Mouse (Mus musculus): ENCODE measurements at regions not wholly inside any gene's neighbourhood (a gene's known extent, or its start where the extent isn't known, plus 50 kb on each side); places are given as distances from the start of the nearest gene placed in this dataset.

DNA sequence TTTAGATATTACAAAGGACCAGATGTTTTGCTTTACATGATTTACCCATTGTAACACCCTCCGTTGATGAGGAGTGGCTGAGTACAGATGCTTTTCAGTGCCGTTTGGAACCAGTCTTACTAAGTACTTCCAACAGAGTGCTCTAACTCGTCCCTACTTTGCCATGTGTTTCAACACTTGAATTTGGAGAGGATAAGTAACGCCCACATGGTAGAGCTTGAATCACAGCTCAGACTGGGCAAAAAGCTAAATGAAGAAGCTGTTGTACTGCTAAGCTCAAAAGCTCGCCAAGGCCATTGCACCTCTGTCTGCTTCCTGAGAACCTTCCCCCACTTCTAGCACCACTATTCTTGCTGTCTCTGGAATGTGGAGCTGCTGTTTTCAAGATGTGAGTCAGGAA is 471.1 kb downstream of the Nfib start:
- no peak for DNase-seq (ENCODE audit: low spot score in 2 of 2)

DNA sequence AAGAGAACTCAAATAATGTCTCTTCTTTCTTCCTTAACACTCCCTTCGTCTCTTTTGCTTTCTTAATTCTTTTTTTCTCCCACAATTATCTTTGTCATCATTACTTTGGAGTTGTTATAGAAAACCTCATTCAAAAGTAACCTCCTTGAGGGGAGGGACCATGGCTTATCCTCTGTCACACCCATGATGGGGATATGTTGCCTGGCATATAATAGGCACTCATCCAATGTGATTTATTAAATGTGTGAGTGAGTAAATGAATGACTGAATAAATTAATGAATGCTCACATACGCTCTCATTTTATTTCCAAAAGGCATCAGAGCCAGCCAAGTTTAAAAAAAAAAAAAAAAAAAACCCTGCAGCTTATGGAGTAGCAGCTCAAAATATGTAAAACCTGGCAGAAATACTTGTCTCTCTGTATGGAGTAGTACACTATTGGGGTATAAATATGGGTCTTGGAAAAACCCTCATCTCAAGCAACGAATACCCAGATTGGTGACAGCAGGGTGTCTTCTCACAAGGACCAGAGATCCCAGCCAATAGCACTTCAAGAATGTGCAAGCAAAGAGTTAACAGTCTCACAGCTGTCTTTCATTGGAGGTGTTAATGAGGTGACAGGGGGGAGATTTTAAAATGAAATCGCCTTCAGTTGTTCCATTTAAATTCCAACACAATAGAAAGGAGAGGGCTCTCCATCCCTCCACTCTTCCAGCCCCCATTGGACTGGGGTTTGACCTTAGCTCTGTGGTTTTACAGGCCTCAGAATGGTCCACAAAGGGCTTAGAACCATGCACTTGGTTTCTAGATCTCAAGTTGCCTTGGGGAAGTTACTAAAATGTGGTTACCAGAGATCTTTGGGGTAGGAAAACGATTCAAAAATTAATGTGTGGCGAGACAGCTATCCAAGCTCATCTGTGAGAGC is 479.1 kb downstream of the Nfib start:
- DNase-seq (ENCODE audit: low spot score in 2 of 2) = no peak

DNA sequence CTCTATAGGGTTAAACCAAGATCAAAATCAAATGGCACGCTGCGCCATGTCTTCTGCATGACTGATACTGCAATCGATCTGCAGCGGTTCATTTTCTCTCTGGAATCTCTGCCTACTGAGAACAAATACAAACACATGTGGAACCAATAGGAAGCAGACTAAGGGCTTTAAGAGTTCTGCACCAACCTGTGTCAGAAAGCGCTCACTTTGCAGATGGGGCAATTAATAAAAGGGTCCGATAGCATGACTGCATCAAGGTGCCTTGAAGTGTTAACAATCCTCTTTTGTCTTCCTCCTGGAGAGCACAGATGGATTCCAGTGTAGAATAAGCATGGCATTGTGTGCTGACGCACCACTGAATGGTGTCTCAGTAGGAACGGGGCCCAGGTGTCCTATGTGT is 484.8 kb downstream of the Nfib start:
- no peak for DNase-seq (ENCODE audit: low spot score in 2 of 2)

DNA sequence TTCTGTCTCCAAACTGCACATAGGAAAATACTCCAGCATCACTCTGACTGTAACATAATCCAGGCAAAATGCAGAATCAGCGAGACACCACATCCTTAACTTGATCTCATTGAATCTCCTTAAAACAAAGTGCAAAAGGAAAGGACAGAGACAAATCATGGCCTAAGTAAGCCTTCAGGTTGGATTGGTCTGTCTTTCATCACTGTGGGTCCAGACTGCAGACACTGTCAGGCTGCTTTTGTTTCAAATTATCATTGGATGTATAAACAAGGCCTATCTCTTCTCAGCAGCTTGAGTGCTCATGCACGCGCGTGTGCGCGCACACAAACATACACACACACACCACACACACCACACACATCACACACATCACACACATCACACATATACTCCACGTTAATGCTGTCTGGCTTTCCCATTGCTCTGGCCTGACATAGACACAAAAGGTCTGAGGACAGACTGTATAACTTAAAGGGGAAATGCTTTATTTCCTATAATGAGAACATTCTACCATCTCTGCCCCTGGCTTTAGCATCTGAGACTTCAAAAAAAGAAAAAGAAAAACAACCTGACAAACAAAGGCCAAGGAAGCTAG is 485.3 kb downstream of the Nfib start:
- no peak for DNase-seq (ENCODE audit: low spot score in 2 of 2)

DNA sequence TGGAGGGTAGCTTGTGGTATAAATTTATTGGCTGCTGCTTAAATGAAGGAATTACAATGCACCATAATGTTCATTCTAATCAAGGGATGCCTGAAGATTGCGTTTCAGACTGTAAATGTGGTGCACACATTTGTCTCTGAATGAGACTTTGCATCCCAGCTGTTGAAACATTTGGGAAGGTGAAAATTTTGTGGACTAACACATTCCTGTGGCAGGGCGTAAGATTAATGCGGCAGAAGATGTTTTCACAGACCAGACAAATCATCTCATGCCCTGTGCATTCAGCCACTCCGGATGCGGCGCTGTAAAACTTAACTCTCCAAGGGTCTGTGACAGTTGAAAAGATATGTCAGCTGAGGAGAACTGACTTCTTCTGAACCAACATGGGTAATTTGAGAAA is 486.9 kb downstream of the Nfib start:
- no peak for DNase-seq (ENCODE audit: low spot score in 2 of 2)

DNA sequence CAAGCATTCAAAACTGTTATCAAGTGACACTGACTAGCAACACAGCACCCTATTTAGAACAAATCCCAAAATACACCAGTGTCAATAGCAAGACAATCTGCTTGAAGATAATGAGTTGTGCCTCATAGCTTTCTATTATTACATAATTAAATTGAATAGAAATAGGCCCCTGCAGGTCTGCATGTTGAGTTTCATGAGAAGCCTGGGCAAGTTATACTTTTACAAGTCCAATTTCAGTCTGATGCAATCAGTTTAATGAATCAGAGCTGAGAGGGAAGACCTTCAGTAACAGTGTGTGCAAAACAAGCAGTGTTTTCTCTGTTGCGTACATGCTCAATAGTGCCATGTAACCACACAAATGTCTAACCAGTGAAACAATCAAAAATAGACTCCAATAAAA is 498.5 kb downstream of the Nfib start:
- no peak for DNase-seq (ENCODE audit: low spot score in 2 of 2)

DNA sequence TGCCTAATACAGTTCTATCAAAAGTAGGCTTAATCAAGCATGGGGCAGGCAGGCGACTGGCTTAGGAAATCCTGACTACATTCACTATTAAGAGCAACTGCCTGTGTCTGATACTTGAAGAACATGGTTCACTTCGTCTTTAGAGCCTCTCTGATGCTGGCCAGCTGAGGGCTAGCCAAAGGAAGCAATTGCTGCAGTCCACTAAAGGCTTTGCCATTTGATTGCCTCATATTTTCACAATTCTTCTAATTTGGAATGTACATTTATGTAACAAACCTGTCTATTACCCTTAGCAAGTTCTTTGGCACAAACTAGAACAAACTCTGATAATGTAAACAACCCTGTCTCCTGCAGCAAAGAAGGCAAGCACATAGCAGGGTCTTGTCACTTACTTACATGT is 505.2 kb downstream of the Nfib start:
- DNase-seq (ENCODE audit: low spot score in 2 of 2) = no peak

DNA sequence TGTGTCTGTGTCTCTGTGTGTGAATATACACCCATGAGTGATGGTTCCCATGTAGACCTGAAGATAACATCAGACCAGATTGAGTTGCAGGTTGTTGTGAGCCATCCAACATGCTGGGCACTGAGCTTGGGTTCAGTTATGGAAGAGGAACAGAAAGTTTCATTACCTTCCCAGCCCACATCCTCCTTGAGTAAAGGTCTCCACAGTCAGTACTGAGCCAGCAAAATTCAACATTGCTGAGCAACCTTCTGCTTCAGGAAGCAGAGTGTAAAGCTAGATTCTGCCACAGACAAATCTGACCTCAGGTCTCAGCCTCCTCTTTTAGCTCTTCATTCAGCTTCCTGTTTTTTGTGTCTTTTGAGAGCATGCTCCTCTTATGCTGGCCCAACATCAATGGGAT is 506.4 kb downstream of the Nfib start:
- no peak for DNase-seq (ENCODE audit: low spot score in 2 of 2)

DNA sequence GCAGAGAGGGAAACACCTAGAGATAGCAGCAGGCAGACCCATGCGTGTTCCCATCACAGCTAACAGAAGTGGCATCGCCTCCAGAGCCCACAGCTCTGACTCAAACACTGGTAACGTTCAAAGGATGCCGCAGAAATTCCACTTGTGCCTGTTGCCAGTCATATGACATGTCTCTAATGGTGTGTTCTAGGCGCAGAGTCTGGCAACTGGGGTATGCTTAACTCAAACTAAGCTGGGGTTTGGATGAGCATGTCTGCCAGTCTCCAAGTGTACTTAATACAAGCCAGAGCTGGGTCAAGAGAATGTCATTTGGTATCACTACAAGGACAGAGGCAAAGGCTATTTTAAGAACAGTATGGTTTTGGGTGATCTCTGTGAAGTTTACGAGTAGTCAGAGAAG is 507.9 kb downstream of the Nfib start:
- no peak for DNase-seq (ENCODE audit: low spot score in 2 of 2)

DNA sequence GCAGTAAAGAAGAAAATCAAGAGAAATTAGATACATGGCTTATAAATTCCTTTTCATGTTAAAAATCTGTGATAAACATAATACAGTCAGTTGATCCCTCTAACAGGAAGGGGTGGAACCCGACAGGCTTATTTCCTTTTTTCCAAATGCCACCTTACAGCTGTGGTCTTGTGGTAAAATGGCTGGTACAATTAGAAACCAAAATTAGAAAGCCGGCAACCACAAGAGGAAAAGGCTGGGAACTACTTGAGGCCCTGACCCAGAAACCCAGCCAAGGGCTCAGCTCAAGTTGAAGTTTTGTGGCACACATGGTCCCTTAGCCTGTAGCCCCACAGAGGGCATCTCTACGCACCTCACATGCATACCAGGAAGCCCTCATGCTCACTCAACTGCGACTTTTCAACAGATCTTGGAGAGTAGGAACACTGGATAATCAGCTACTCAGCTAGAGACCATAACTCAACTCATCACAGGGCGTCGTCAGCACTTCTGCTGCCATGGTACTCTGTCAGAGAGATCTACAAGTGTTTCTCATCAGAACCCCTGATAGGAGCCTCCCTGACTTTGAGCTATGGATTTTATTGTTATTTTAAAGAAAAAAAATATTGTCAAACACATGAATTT is 509.4 kb downstream of the Nfib start:
- no peak for DNase-seq (ENCODE audit: low spot score in 2 of 2)

DNA sequence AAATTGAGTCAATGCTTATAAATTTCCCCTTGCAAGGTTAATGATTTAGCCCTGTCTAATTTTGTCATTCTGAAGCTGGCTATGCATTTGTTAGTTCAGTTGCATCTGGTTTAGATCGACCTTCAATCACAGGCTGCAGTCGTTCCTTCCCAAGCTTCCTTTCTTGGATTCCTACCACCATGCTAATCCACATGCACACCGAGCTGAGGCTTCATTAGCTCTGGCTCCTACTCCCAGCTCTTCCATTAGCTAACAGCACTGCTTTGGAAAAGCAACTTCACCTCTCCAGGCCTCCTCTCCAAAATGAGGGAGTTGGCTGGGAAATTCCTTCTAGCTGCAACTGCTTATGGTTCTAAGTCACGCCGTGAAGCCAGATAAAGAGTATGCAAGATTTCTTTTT is 511.6 kb downstream of the Nfib start:
- DNase-seq (ENCODE audit: low spot score in 2 of 2) = no peak

DNA sequence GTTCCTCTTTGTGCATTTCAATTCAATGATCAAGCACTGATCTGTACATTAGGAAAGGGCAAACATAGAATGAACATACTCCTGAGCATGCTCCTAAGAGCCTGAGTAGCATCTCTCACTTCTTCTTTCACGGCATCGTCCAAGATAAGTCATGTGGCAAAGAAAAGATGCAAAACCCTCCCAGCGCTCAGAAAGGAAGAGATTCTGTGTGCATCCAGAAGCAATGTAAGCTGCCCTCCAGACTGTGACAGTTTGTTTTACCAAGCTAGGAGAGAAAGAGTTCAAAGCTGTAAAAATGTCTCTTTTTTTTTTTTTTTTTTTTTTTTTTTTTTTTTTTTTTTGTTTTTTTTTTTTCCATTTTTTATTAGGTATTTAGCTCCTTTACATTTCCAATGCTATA is 518.7 kb downstream of the Nfib start:
- DNase-seq (ENCODE audit: low spot score in 2 of 2) = no peak

DNA sequence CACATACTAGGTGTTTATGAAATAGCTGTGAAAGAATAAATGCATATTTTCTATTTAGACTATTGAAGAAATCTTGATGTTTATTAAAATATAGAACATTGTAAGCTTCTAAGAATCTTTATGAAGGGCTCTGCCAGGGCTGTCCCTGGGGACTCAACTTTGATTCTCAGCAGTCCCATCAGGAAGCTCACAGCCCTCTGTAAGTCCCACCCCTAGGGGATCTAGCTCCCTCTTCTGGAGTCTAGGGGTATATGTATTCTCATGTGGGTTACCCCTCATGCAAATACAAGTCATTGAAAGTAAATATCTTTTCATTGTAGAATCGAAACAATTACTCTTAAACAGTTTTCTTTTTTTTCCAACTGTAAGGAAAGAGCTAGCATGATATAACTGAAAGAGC is 521.6 kb downstream of the Nfib start:
- no peak for DNase-seq (ENCODE audit: low spot score in 2 of 2)

DNA sequence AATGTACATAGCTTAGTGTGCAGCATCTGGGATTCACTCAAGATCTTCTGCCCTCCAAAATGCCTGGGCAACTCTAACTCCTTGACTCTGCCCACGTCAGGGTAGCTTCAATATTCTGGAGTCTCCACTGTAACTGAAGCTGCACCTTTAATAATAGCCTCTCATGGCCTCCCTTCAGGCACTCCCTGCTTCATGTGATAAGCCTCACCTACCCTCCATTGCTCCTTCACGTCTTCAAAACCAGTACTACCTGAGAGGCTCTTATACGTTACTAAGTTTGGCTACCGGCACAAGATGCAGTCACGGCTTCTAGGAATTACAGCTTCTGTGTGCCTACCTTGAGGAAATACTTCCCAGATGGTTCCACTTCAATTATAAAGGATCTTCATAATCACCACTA is 527.4 kb downstream of the Nfib start:
- no peak for DNase-seq (ENCODE audit: low spot score in 2 of 2)

DNA sequence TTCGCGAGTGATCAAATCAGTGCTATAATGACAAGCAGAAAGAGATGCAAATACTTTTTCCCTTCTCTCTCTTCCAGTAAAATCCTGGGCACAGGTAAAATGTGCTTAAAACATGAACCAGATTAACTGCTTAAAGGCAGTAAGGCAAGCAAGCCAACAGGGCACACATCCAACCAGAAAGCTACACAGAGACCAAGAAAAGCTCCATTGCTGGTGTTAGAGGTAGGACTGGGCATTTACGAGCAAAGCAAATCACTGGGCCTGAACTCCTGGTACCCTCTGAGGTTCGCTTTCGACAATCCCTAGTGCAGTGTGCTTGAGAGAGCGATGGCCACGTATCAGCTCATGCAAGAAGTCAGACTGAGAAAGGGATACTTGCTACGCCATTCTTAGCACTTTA is 528.8 kb downstream of the Nfib start:
- DNase-seq (ENCODE audit: low spot score in 2 of 2) = no peak

DNA sequence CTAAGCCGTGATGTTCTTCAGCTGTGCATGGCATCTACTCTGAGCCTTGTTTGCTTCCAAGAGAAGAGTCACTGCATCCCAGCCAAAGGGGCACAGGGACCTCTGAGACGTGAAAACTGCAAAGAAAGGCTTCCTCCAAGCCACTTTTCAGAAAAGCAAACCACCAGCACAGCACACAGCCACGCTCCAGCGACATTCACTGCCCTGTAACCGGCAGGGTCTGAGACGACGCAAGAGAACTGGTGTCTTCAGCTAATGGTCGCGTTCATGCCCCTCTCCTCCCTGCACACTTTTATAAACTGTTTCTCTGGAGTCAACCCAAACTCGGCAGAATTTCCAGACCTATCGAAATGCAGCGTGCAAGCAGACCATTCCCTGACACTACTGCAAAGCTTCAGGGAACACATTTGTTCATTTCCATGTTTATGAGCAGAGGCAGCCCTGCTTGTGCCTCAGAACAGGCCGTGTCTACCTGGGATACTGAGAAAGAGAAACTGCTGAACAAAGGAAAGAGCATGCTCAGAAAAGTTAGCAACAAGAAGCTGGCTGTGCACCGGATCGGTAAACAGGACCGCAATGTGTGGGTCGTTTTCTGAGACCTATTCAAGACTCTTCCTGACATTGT is 532.0 kb downstream of the Nfib start:
- DNase-seq (ENCODE audit: low spot score in 2 of 2) = no peak

DNA sequence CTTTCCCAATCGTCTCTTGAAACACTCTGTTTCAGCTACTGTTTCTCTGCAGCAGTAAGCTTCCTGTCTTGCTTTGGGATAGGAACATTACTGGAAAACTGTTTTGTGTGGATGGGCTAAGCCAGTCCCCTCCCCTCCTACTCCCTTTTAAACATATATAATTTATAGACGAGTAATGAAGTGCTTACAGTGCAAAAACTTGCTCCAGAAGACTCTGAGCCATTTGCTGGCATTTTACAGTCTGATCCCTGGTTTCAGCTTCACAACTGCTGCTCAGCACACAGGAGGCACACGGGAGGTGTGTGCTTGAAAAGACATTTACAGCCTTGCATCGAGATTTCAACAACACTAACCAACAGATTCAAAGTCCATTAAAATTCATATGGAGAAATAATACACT is 534.6 kb downstream of the Nfib start:
- no peak for DNase-seq (ENCODE audit: low spot score in 2 of 2)

DNA sequence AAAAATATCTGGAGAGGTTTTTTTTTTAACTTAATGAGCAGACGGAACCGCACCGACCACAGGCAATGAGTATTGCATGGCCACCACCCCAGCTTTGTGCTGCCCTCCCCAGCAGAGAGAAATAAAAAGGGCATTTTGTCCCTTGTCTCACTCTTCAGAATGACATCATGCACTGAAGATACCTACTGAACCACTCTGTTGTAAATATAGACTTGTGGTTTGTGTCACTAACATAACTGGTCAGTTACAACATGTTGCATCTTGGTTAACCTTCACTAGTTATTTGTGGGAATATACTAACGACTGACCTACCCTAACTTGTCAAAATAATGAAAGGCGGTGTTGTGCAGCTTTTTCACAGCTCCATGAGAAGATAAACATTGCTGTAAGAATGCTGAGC is 537.5 kb downstream of the Nfib start:
- no peak for DNase-seq (ENCODE audit: low spot score in 2 of 2)

DNA sequence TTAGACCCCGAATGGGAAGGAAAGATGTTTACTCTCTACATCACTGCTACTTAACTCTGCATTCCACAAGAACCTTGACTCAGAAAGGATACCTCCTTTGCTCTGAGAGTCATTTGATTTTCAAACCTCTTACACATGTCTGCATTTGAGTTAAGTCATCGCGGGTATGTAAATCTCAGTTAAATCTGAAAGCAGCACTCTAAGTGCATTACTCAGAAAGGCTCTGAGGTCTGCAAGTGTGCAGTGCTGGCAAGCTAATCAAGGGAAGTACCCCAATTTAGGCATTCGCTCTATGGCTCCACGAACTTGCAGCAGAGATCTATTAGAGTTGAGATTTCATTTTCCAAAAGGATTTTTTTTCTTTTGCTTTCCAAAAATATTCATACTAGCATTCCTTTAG is 538.2 kb downstream of the Nfib start:
- no peak for DNase-seq (ENCODE audit: low spot score in 2 of 2)

DNA sequence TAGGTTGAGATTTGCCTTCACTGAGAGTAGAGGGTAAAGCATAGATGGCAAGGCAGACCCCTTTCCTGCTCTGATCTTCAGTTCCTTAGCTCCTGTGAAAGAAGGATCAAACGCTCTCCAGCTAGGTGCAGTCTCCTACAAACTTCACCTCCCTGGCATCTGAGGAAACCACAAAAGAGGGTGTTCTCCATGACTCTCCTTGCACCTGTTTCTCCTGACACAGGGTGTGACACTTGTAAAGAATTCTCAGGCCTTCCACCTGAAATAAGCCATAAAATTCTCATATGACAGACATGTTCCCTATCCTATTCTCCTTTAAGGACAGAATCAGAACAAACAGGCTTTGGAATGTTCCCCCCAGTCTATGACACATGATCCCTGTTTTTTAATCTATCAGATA is 538.7 kb downstream of the Nfib start:
- DNase-seq (ENCODE audit: low spot score in 2 of 2) = no peak

DNA sequence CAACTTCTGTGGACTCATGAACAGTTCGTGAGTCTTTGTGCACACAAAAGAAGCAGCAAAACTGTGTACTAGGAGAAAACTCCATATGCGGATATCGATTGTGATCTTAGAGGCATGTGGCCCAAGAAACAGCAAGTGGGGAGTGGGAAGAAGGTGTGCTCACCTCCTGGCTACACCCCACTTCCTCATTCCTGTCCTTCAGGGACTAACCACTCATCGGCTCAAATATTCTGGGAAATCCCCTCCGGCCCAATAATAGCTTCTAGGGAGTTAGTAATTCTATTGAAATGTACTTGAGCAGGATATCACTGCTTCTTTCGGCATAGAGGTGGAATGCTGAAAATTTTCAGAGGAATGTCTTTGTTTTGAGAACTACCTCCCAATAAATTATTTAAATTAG is 539.5 kb downstream of the Nfib start:
- DNase-seq (ENCODE audit: low spot score in 2 of 2) = no peak

DNA sequence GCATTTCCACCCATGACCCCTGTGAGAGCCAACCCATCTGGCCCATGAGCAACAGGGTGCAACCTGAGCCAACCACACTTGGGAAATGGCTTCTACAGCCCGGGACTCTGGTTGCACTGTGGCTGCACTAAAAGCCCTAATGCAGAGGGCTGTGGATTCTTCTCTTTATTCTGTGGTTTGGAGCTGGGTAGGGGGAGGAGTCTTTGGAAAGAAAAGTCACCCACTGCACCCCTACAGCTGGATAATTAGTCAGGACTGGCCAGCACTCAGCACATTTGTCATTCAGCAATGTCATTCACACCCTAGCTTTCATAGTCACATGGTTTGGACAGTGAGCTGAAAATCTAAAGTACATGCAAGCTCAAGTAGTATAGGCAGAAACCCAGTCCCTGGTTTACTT is 541.5 kb downstream of the Nfib start:
- no peak for DNase-seq (ENCODE audit: low spot score in 2 of 2)
